Mouse (Mus musculus) liver, embryonic 16.5 days (tissue): Measurements from ENCODE around the gene Gm37240. TPM values are rescaled to one million over a fixed set of nuclear protein-coding genes. Genes with fewer than 3 reads are reported as not detected.

Source experiments
- ATAC-seq: fragments of 200-750 bp; cut with Nextera tagmentation; 2 replicates; pipeline ENCODE4 v1.8.0; 2017; ENCODE audit warnings: low read depth, mild to moderate bottlenecking, moderate number of reproducible peaks, moderate library complexity
- H3K27ac ChIP-seq: fragments of 300-500 bp; sonication (generic); 2 replicates; pipeline ENCODE4 v1.5.1; 2014; ENCODE audit warnings: mild to moderate bottlenecking, low read length
- H3K27me3 ChIP-seq: fragments of 300-500 bp; sonication (generic); 2 replicates; pipeline ENCODE4 v1.6.1; 2014; ENCODE audit warnings: low read depth, low read length, mixed read lengths; ENCODE audit not compliant: control insufficient read depth, insufficient read depth
- H3K36me3 ChIP-seq: fragments of 300-500 bp; sonication (generic); 2 replicates; pipeline ENCODE4 v1.6.1; 2014; ENCODE audit warnings: mild to moderate bottlenecking; ENCODE audit not compliant: control insufficient read depth, insufficient read depth
- H3K4me1 ChIP-seq: fragments of 300-500 bp; sonication (generic); 2 replicates; pipeline ENCODE4 v1.6.1; 2014; ENCODE audit warnings: low read depth, low read length, mixed read lengths; ENCODE audit not compliant: control insufficient read depth
- H3K4me2 ChIP-seq: fragments of 300-500 bp; sonication (generic); 2 replicates; pipeline ENCODE4 v1.6.1; 2014; ENCODE audit warnings: low read depth, low read length, mixed read lengths
- H3K4me3 ChIP-seq: fragments of 300-500 bp; sonication (generic); 2 replicates; pipeline ENCODE4 v1.5.1; 2014; ENCODE audit warnings: low read depth, mild to moderate bottlenecking, low read length
- H3K9ac ChIP-seq: fragments of 300-500 bp; sonication (generic); 2 replicates; pipeline ENCODE4 v1.6.1; 2014; ENCODE audit warnings: low read depth, low read length
- H3K9me3 ChIP-seq: fragments of 300-500 bp; sonication (generic); replicated peaks from 2 replicates; pipeline ENCODE4 v1.6.1; 2016; ENCODE audit warnings: low read length; ENCODE audit not compliant: control insufficient read depth
- WGBS: fragments of 180-500 bp; shearing (Covaris S2); extraction: QIAGEN DNeasy Blood & Tissue Kit; methylation state at CpG from one replicate; pipeline ENCODE4 v1.1.7; 2014; ENCODE audit not compliant: insufficient replicate concordance; 5-methylcytosine and 5-hydroxymethylcytosine counted together
- polyA plus RNA-seq: library from polyadenylated mRNA; unstranded; fragments of >200 nt; fragmentation: Nextera tagmentation; extraction: Ambion mirVana; gene quantifications from 2 replicates; pipeline ENCODE4 v1.2.1, GENCODE M21; 2015

Gene Gm37240
- polyA plus RNA-seq, 1 experiment from 2014 or later = 0.65 TPM

DNA sequence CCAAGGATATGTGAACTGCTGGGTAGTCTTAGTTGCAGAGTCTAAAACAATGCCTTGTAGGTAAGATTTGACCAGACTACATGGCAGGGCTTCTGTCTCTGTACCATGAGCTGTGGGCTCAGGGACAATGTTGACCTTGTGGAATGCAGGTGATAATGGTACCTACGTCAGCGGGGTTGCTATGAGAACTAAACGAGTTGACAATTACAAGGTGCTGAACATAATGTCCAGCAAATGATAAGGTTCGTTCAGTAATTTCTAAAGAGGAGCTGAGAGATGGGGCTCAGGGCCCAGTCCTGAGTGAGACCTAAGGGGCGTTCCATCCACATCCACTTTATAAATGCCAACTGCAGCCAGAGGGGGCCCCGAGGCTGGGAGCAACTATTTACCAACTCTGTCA lies 495.6 kb downstream of the Gm37240 start:
- ATAC-seq = no peak
- no peak overlapping the region for H3K27ac ChIP-seq
- no peaks in the 10 kb centered on the region for H3K4me1 ChIP-seq
- H3K36me3 ChIP-seq = no peaks in the 10 kb centered on the region
- 62% methylated on average over 6 of the region's 6 CpGs for WGBS
- H3K4me3 ChIP-seq = no peak overlapping the region
- H3K9ac ChIP-seq = no peak overlapping the region
- no peak overlapping the region for H3K4me2 ChIP-seq
- 0 out of 2 replicates have a peak, but pooled peaks cover 2% of the 10 kb centered on the region for H3K9me3 ChIP-seq
- no peaks in the 10 kb centered on the region for H3K27me3 ChIP-seq

DNA sequence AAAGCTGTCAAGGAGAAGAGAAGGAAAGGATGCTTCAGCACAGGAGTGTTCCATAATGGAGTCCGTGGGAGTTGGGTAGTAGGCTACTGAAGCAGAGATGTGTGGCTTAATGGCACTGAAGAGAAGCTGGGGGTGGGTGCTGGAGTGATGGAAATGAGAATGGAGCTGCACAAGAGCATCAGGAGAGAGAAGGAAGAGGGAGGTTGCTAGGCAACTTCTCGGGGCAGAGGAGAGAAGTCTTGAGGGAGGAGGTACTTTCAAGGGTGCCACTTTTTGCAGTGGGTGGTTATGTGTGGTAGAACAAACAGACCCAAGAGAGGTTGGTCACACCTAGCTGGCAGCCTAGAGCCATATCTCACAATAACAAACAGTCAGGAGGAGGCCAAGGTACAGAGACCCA lies 496.2 kb downstream of the Gm37240 start:
- H3K27ac ChIP-seq = no peak overlapping the region
- no peak overlapping the region for H3K9ac ChIP-seq
- no peaks in the 10 kb centered on the region for H3K36me3 ChIP-seq
- no peak overlapping the region for H3K4me2 ChIP-seq
- ATAC-seq = no peak
- WGBS = 44% methylated on average over 2 of the region's 2 CpGs
- H3K27me3 ChIP-seq = no peaks in the 10 kb centered on the region
- H3K4me1 ChIP-seq = no peaks in the 10 kb centered on the region
- H3K9me3 ChIP-seq = 0 out of 2 replicates have a peak, but pooled peaks cover 2% of the 10 kb centered on the region
- H3K4me3 ChIP-seq = no peak overlapping the region

DNA sequence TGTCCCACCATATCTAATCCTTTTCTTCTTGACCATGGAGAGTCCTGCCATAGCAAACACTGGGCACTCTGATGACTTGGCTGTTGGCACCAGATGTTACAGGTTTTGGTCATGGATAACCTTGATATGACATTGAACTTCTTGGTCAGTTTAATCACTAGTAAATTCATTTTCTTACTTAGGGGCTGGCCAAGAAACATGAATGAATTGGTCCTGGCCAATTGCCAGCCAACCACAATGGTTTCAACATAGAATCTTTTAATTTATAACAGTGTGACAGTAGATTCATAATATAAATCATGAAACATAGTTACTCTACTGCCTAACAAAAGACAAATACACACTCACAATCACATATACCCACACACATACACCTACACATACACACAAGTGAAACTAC lies 501.9 kb downstream of the Gm37240 start:
- no peak overlapping the region for H3K4me2 ChIP-seq
- no peak overlapping the region for H3K9ac ChIP-seq
- H3K4me1 ChIP-seq = no peaks in the 10 kb centered on the region
- no peaks in the 10 kb centered on the region for H3K9me3 ChIP-seq
- H3K36me3 ChIP-seq = no peaks in the 10 kb centered on the region
- H3K27me3 ChIP-seq = no peaks in the 10 kb centered on the region
- no peak overlapping the region for H3K4me3 ChIP-seq
- H3K27ac ChIP-seq = no peak overlapping the region
- no peak for ATAC-seq

DNA sequence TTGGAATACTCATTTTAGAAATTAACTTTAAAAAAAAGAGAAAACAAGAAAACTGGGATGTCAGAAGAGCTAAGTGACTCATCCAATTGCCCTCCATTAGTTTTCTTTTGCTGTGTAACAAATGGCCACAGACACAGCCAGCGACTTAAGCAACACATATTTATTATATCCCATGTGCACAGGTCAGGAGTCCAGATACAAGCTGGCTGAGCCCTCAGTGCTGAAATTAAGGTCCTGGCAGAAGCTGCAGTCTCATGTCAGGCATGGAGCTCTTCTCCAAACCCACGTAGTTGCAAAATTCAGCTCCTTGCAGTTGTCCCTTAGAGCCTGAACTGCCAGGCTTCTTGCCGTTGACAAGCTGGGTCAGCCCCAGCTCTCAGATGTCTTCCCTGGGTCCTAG lies 504.0 kb downstream of the Gm37240 start:
- Histone ChIP-seq H3K4me3 (no peak overlapping the region), H3K9me3 (no peaks in the 10 kb centered on the region), H3K27ac (no peak overlapping the region), H3K4me1 (no peaks in the 10 kb centered on the region), H3K36me3 (no peaks in the 10 kb centered on the region), H3K27me3 (no peaks in the 10 kb centered on the region), H3K4me2 (no peak overlapping the region), H3K9ac (no peak overlapping the region)
- WGBS = 54% methylated on average over 3 of the region's 3 CpGs
- ATAC-seq = no peak

DNA sequence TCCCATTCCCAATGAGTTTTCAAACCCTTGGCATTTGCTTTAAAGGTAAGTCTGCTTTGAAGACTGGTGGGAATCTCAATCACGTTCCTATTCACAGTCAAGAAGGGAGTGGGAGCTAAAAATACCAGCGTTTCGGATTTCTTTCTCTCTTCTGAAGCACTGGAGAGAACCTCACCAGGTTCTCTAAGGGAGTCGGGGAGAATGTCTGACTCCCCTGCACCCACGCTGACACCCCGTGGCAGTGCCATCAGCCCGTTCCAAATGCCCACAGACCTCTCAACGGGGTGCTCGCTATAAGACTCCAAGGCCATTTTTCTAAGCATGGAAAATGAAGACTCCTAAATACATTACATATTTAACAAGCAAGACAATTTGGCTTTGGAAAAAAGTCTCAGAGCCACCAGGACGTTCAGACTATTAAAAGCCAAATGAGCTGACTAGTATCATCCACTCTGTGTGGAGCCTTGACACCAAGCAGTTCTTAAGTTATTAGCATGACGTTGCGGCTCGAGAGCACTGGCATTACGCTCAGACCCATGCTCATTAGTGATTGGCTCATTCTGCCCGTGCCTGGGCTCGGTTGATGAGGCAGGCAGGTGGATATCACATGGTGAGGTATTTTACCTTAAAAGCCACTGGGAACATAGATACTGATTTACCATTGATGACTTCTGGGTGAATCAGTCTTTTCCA lies 508.5 kb downstream of the Gm37240 start:
- H3K9ac ChIP-seq = no peak overlapping the region
- no peak overlapping the region for H3K4me2 ChIP-seq
- no peaks in the 10 kb centered on the region for H3K9me3 ChIP-seq
- H3K27me3 ChIP-seq = no peaks in the 10 kb centered on the region
- H3K4me1 ChIP-seq = no peaks in the 10 kb centered on the region
- no peak overlapping the region for H3K27ac ChIP-seq
- WGBS = 56% methylated on average over 16 of the region's 16 CpGs
- no peak for ATAC-seq
- H3K4me3 ChIP-seq = no peak overlapping the region
- no peaks in the 10 kb centered on the region for H3K36me3 ChIP-seq

DNA sequence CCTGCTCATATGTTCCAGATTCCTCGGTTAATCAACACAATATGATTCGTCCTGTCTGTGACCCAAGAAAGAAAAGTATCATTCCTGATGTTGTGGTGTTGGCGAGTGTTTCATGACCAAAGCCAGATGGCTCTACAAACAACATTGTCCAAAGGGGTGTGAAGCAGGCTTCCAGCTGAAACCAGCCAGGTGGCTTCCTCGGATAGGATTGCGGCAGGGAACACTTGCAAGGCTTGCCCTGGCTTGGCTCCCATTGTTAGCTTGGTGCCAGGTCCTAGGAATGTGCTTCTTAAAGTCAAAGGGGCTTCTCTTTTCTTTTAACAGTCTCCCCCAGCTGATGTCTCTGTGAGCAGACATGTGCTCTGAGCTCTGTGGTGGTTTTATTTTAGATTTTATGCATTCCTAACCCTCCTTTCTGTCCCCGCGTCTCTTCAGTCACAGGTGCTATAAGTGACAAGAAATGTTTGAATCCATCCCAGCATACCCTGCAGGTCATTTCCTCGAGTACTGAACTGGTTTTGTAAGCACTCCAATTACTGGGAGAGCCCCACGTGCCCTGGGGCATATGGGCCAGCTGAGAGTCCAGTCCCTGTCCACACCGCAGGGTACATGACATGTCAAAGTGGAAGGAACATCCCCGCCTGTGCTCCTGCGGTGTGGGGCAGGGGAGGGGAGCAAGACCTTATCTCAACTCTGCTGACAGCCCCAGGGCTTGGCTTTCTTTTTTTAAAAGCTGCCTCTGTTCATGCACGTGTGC lies 509.2 kb downstream of the Gm37240 start:
- no peak overlapping the region for H3K9ac ChIP-seq
- H3K27ac ChIP-seq = no peak overlapping the region
- H3K27me3 ChIP-seq = no peaks in the 10 kb centered on the region
- H3K4me1 ChIP-seq = no peaks in the 10 kb centered on the region
- no peak overlapping the region for H3K4me2 ChIP-seq
- 49% methylated on average over 13 of the region's 13 CpGs for WGBS
- H3K36me3 ChIP-seq = no peaks in the 10 kb centered on the region
- H3K9me3 ChIP-seq = no peaks in the 10 kb centered on the region
- ATAC-seq = no peak
- H3K4me3 ChIP-seq = no peak overlapping the region

DNA sequence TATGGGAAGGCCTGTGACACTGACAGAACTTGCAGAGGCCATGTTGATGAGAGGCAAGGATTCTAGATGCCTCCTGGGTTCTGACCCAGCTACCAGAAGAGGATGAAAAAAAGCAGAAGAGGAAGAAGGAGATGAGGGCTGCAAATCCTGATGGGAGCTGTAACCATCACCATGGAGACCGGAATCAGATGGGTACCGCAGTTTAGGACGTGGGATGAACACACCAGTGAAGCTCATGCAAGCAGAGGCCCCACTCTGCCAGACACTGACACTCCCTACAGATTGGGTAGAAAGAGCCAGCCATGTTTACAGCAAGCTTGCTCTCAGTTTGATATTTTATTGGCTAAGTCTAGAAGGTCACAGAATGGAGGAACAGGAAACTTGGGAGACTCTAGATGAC lies 509.8 kb downstream of the Gm37240 start:
- Histone ChIP-seq H3K9ac (no peak overlapping the region), H3K27me3 (no peaks in the 10 kb centered on the region), H3K4me2 (no peak overlapping the region), H3K4me3 (no peak overlapping the region), H3K27ac (no peak overlapping the region), H3K9me3 (no peaks in the 10 kb centered on the region), H3K4me1 (no peaks in the 10 kb centered on the region), H3K36me3 (no peaks in the 10 kb centered on the region)
- no peak for ATAC-seq
- WGBS = 65% methylated on average over 3 of the region's 3 CpGs

DNA sequence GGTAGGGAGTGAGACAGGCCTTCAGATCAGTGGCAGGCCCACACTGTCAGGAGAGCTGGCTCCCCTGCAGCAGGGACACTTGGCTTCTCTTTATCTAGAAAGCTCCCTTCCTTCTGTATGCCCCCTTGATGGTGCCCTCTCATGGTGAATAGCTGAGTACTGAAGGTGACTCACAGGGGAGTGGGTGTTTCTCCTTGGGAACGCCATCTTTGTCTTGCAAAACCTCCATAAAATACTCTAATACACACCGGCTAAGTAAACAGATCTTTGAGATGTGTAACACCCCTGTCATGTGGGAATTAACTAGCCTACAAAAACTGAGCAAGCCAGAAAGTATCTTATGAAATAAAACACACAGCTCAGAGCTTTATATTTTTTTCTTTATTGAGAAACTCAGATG lies 510.8 kb downstream of the Gm37240 start:
- 63% methylated on average over 2 of the region's 2 CpGs for whole genome bisulfite sequencing
- Histone ChIP-seq H3K4me3 (no peak overlapping the region), H3K9me3 (no peaks in the 10 kb centered on the region), H3K27me3 (no peaks in the 10 kb centered on the region), H3K9ac (no peak overlapping the region), H3K4me1 (no peaks in the 10 kb centered on the region), H3K4me2 (no peak overlapping the region), H3K27ac (no peak overlapping the region), H3K36me3 (no peaks in the 10 kb centered on the region)
- ATAC-seq = no peak

DNA sequence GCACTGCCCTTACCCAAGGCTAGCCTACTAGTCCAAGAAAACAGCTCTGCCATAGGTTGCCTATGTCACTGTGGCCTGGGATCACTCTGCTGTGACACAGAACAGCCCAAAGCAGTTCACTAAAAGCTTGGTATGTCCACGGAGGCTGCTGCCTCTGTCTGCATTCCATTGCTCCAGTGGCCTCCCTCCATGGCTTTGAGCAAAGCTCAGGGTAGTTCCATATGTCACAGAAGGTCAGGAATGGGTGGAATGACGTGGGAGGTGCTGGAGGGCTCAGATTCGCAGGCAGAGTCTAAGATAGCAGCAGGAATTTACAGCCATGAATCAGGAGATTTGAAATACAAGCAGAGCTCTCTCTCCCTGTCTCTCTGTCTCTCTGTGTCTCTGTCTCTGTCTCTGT lies 514.3 kb downstream of the Gm37240 start:
- Histone ChIP-seq H3K27ac (no peak overlapping the region), H3K4me1 (no peaks in the 10 kb centered on the region), H3K4me3 (no peak overlapping the region), H3K9me3 (no peaks in the 10 kb centered on the region), H3K27me3 (no peaks in the 10 kb centered on the region), H3K4me2 (no peak overlapping the region), H3K9ac (no peak overlapping the region), H3K36me3 (no peaks in the 10 kb centered on the region)
- no peak for ATAC-seq
- 23% methylated on average over 3 of the region's 3 CpGs for whole genome bisulfite sequencing
